Mouse (Mus musculus) CD4-positive, CD25-positive, alpha-beta regulatory T cell, adult 4 months (primary cell): ENCODE results near the gene H2al1h. TPM values are rescaled to one million over a fixed set of nuclear protein-coding genes. Genes with fewer than 3 reads are reported as not detected.
"Not testable (repeated sequence)": the region's sequence is repeated elsewhere in the genome, so short reads cannot be mapped to it uniquely, and the experiment has no call there.

Source experiments
- ATAC-seq: one replicate; pipeline ENCODE4 v1.8.0; 2017
- polyA plus RNA-seq, 2 experiments: library from polyadenylated mRNA; unstranded; fragments of 100-300 nt; shearing (Covaris generic); gene quantifications; one replicate each; pipeline ENCODE4 v1.2.1; 2017

H2al1h gene
- not detected for polyA plus RNA-seq

DNA sequence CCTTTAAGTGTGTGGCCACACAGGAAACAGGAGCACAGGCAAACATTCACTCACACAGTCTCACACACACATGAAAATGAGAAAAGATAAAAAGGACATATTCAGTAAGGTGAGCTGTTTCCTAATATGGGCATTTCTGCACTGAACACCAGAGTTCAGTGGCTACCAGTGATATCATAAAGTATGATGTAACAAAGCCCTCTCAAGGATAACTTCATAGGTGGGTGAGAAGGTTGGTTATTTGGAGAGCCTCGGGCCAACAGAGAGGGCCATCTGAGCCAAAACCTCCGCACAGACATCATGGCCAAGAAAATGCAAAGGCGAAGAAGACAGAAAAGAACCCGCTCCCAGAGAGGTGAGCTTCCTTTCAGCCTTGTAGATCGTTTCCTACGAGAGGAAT lies at the start of gene H2al1h:
TSS of gene H2al1h (plus strand) at position 301 of the 400 bp plus-strand sequence.
- ATAC-seq = not testable (repeated sequence)

DNA sequence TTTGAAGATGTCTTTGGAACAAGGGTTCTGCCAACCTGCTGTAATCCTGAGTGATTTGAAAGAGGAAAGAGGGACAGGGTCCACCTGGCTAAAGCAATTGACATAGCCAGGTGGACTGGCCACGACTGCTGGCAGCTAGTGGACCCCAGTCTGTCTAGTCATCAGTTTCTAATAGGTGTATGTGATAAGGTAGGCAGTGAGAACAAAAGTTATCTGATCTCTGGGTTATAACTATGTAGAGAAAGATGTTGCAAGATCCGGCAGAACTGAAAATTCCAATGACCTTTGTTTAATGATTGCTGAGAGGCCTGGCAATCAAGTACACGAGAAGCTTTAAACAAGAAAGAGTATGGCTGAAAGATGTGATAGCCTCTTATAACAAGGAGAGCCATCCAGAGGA lies 48.1 kb upstream of the H2al1h start:
- ATAC-seq = no peak

GRCm38 (mm10) chrX:11277083-11277482 lies 44.2 kb upstream of the H2al1h start:
- ATAC-seq = no peak

DNA sequence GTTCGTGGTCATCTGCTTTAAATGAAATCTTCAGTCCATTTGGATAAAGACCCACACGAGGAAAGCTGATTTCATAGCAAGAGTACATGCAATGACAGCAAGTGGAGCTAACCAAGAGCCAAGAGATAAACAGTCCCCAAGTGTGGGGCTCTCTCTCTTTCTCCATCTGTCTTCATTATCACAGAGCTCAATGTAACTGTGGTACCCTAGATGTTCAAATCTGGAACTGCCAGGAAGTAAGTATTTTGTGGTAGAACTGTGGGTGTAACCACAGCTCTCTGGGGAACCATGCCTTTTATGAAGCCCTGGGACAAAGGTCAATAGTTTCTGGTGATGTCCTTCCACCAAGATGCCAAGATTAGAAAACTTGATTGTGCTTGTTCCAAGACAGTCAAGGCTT lies 40.6 kb upstream of the H2al1h start:
- ATAC-seq = no peak

DNA sequence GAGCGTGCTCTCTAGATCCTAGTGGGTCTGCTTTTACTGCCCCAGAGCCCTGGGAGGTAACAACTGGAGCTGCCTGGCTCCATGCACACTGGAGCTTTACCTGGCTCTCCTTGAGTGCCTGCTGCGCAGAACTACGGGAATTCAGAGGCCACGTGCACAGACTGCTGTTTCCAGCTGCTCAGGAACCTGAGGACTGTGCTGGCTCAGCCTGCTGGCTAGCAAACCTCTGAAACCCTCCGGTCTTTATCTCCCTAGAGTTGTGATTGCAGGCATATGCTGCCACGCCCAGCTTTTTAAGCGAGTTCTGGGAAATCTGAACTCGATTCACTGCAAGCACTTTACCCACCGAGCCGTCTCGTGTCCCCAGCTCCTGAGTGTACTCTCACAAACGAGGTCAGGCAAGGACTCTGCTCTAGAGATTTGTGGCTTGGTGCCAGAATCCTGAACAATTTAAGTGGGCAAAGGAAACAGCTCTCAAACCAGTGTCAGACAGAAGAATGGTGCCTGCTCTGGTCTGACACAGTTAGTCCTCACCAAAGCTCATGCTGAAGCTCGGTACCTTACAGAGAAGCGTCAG lies 32.9 kb upstream of the H2al1h start:
- no peak for ATAC-seq

- no peak for ATAC-seq
These were observed 32.0 kb upstream of the H2al1h start for GRCm38 (mm10) chrX:11289244-11289643.

DNA sequence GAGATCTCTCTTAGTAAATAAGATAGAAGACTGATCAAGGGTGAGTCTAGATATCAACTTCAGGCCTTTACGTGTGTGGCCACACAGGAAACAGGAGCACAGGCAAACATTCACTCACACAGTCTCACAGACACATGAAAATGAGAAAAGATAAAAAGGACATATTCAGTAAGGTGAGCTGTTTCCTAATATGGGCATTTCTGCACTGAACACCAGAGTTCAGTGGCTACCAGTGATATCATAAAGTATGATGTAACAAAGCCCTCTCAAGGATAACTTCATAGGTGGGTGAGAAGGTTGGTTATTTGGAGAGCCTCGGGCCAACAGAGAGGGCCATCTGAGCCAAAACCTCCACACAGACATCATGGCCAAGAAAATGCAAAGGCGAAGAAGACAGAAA lies 22.3 kb upstream of the H2al1h start, which contains the start of gene H2al1a:
TSS of gene H2al1a (plus strand) at position 301 of the 400 bp plus-strand sequence.
- ATAC-seq = not testable (repeated sequence)

- not testable (repeated sequence) for ATAC-seq
These were observed 19.2 kb upstream of the H2al1h start, which contains the start of gene H2al1b for GRCm38 (mm10) chrX:11302132-11302531. Gene H2al1b, plus strand, starts transcription at chrX:11302432.

- ATAC-seq = not testable (repeated sequence)
These were observed 15.9 kb upstream of the H2al1h start, which contains the start of gene H2al1c for GRCm38 (mm10) chrX:11305355-11305754. Gene H2al1c, plus strand, starts transcription at chrX:11305655.

DNA sequence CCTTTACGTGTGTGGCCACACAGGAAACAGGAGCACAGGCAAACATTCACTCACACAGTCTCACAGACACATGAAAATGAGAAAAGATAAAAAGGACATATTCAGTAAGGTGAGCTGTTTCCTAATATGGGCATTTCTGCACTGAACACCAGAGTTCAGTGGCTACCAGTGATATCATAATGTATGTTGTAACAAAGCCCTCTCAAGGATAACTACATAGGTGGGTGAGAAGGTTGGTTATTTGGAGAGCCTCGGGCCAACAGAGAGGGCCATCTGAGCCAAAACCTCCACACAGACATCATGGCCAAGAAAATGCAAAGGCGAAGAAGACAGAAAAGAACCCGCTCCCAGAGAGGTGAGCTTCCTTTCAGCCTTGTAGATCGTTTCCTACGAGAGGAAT lies 12.8 kb upstream of the H2al1h start, which contains the start of gene H2al1d:
TSS of gene H2al1d (plus strand) at position 301 of the 400 bp plus-strand sequence.
- not testable (repeated sequence) for ATAC-seq

- not testable (repeated sequence) for ATAC-seq
These were observed 9.7 kb upstream of the H2al1h start, which contains the start of gene H2al1e for GRCm38 (mm10) chrX:11311634-11312033. Gene H2al1e, plus strand, starts transcription at chrX:11311934.

GRCm38 (mm10) chrX:11314858-11315257 lies 6.4 kb upstream of the H2al1h start, which contains the start of gene H2al1f:
Gene H2al1f, plus strand, starts transcription at chrX:11315158.
- not testable (repeated sequence) for ATAC-seq

DNA sequence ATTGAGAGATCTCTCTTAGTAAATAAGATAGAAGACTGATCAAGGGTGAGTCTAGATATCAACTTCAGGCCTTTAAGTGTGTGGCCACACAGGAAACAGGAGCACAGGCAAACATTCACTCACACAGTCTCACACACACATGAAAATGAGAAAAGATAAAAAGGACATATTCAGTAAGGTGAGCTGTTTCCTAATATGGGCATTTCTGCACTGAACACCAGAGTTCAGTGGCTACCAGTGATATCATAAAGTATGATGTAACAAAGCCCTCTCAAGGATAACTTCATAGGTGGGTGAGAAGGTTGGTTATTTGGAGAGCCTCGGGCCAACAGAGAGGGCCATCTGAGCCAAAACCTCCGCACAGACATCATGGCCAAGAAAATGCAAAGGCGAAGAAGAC lies 3.3 kb upstream of the H2al1h start, which contains the start of gene H2al1g:
TSS of gene H2al1g (plus strand) at position 301 of the 400 bp plus-strand sequence.
- ATAC-seq = not testable (repeated sequence)

DNA sequence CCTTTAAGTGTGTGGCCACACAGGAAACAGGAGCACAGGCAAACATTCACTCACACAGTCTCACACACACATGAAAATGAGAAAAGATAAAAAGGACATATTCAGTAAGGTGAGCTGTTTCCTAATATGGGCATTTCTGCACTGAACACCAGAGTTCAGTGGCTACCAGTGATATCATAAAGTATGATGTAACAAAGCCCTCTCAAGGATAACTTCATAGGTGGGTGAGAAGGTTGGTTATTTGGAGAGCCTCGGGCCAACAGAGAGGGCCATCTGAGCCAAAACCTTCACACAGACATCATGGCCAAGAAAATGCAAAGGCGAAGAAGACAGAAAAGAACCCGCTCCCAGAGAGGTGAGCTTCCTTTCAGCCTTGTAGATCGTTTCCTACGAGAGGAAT lies 3.1 kb downstream of the H2al1h start, which contains the start of gene H2al1i:
TSS of gene H2al1i (plus strand) at position 301 of the 400 bp plus-strand sequence.
- ATAC-seq = not testable (repeated sequence)

- ATAC-seq = not testable (repeated sequence)
These were observed 6.2 kb downstream of the H2al1h start, which contains the start of gene H2al1j for GRCm38 (mm10) chrX:11327522-11327921. Gene H2al1j, plus strand, starts transcription at chrX:11327822.

GRCm38 (mm10) chrX:11345762-11346161 lies 24.5 kb downstream of the H2al1h start:
- no peak for ATAC-seq

GRCm38 (mm10) chrX:11346756-11347155 lies 25.5 kb downstream of the H2al1h start:
- ATAC-seq = no peak

- ATAC-seq = no peak
These were observed 39.5 kb downstream of the H2al1h start for GRCm38 (mm10) chrX:11360823-11361222.

DNA sequence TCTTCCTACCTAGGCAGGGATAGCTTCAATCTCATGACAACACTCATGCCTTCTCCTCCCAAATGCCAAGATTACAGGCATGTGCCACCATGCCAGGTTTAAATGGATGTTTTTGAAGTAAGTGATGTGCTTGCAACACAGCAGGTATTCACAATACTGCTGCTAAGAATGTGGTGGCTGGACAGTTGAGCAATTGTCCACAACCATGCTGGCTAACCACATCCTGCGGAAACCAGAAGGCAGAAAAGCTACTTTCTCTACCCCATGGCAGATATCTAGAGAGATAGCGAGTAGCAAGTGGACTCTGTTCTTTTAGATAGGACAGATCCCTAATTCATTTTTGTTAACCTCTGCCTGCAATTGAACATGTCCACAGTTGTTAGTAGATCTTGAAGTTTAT lies 40.0 kb downstream of the H2al1h start:
- ATAC-seq = no peak

DNA sequence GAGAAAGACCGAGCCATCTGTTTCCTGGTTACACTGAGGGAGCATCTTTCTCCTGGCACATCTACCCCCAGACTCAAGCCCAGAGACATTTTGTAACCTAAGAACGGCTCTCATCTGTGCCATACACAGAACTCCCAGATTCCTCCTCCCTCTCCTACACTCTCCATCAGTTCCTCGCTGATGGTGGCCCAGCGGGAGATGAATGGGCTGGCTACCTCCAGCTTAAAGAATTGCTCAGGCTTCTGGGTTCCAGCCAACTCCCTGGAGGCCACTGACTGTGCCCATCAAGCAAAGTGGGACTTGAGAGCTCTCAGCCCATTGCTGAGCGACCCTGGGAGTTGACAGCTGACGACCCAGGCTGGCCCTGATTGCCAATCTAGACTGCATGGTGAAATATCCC lies 42.6 kb downstream of the H2al1h start:
- ATAC-seq = no peak

DNA sequence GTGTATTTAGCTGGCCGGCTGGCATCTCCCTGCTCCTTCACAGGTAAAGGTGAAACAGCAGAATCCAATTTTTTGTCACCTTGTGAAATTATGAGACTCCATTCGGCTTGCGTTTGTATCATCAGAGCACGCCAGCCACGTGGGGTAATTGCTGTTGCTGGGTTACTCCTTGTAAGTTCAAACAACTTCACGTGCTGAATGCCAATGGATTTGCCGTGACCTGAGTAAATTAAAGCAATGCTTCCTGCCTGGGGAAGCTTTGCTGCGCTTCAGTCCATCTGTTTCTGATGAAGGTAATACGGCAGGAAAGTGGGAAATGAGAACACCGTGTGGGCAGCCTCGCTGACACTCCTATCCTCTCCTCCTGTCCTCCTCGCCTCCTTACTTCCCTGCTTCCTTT lies 43.9 kb downstream of the H2al1h start:
- no peak for ATAC-seq
